Mouse (Mus musculus) erythroblast, adult 5-6 weeks (primary cell): ENCODE results near the gene Pde4d. TPM values are rescaled to one million over a fixed set of nuclear protein-coding genes. Genes with fewer than 3 reads are reported as not detected.

ENCODE experiments used
- ATAC-seq: replicated peaks from 2 replicates; pipeline ENCODE4 v1.8.0; 2016; ENCODE audit warnings: moderate number of reproducible peaks, mild to moderate bottlenecking, moderate TSS enrichment, inconsistent platforms; ENCODE audit not compliant: poor library complexity, low FRiP score, severe bottlenecking
- total RNA-seq, 2 experiments: library from RNA; stranded (forward) in 1 of 2; stranded (reverse) in 1 of 2; fragments of 150-400 nt in 1 of 2; fragments of 200-764, 138-1000 nt in 1 of 2; gene quantifications; 2 replicates each; pipeline versions ENCODE4 v1.2.3 to v1.2.4; 2015 to 2017; ENCODE audit warnings: low replicate concordance in 2 of 2

The Pde4d gene
- total RNA-seq, 2 experiments from 2014 or later, result 41.3 to 42.3 TPM

DNA sequence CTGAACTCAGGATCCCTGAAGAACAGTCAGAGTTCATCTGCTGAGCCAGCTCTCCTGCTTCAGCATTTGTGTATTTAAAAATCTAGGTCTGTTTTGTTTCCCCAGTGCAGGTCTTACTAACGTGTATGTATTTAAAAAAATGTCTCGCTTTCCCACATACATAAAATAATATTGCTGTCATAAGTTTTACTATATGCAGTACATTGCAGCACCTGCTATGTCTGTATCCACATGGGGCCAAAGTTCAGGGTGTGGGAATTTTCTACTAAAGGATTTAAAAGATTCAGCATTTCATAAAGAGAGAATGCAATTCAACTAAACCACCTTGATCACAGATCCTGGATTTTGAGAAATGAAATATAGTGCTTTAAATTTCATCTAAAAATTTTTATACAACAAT, 646.9 kb downstream of the Pde4d start:
- no peak for ATAC-seq

DNA sequence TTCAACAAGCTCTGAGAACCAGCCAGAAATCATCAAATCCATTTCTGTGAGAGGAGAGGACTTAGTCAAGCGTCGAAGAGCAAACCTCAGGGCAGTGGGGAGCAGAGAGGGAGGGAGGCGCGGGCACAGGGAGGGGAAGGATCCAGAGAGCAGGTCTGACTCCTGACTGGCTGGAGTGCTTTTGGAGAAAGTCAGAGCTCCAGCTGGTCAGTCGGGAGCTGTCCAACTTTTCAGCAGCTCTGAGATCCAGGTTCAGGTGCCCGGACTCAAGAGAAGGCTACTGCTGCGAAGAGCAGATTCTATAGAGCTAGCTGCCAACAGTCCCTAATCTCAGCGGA, 666.2 kb downstream of the Pde4d start:
- no peak for ATAC-seq

DNA sequence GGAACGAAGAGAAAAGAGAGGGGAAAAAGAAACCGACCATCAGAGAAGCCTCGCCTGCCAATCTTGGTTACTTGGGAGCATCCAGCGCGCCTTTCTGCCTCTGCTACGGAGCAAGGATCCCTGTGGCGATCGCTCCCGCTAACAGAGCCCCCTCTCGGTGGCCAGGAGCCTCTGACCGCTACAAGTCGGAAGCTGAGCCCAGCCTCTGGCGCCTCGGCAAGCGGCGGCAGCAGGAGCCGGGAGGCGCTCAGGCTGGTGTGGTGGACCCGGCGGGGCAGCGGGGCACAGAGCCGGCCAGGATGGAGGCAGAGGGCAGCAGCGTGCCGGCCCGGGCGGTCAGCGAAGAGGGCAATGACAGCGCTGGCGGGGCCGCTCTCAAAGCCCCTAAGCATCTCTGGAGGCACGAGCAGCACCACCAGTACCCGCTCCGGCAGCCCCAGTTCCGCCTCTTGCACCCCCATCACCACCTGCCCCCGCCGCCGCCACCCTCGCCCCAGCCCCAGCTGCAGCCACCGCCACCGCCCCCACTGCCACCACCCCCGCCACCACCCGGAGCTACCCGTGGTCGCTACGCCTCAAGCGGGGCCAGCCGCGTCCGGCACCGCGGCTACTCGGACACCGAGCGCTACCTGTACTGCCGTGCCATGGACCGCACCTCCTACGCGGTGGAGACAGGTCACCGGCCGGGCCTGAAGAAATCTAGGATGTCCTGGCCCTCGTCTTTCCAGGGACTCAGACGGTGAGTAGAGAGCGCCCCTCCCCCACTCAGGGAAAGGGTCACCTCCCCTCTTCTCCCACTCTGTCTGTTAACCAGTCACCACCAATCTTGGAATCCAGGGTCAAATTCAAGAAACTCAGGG, 666.8 kb downstream of the Pde4d start:
- ATAC-seq, result no peak; the same call in 1 of the 2 replicates

DNA sequence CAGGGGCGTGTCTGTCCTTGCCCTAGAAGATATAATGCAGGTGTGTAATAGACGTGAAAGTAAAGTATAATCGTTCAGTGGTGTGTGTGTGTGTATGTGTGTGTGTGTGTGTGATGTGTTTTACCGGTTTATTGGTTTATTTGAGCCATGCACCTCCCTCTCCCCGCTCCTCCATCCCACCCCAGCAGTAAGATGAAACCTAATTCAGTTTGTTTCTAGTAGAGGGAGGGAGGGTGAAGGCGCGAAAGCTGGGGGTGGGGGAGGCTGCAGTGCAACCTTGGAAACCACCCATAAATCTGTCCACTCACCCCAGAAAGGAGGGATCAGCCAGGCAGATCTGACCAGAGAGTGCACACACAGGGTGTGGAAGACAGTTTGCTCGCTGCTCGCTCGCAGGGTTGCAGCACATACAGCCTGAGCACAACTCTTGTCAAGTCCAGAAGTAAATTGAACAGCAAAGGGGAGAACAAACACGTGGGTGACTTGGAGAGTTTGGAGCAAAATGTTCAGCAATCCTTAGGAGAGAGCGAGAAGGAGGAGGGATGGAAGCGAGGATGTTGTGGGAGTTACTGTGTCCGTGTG, 667.6 kb downstream of the Pde4d start:
- ATAC-seq, result no peak

DNA sequence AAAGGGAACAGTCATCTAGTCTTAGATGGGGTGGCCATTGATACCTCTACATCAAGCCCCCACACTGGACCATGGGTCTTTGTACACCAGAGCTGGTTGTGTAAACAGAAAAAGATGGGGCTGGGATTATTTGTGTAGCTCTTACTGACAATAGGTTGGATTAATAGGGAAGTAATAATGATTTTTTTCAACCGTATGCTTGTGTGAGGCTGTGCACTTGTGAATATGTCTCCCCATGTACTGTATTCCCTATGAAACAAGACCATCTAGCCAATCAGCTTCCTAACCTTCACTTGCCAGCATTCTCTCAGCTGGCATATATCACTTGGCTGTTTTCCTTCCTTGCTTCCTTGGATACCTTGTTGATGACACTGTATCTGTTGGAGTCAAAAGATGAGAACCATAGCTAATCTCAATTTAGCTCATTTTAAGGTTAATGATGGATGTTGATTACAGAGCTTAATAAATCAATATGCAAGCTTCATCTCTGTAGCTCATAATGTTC, 668.6 kb downstream of the Pde4d start:
- ATAC-seq, result no peak

DNA sequence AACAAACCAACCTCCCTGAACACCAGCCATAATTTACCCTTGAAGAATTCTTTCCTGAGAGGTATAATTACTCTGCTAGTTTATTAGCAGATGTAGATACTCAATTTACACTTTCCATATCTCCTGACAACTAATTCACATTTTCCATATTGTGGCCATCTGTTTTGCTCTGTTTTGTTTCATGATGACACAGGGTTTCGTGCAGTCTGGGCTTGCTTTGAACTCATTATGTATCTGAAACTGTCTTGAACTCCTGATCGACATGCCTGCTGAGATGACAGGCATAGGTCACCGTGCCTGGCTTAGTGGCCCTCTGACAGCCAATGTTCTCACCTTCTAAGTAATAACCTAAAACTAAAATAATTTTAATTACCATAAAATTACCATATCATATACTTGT, 672.1 kb downstream of the Pde4d start:
- no peak for ATAC-seq

DNA sequence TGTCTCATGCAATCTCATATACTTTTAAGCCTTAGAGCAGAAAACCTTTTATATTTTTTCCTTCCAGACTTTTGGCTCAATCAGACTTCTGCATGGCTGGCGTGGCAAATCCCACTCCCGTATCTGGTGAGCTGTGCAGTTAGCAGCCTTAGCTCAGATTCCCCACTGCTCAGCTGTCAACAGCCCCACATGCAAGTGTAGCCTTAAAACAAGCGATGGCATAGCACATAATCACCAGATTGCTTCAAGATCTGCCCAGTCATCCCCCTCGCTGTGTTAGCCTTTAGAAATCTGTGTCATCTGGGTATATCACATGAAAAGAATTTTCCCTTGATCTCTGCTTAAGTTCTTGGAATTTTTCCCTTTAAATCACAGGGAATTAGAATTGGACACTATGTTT, 686.7 kb downstream of the Pde4d start:
- no peak for ATAC-seq

DNA sequence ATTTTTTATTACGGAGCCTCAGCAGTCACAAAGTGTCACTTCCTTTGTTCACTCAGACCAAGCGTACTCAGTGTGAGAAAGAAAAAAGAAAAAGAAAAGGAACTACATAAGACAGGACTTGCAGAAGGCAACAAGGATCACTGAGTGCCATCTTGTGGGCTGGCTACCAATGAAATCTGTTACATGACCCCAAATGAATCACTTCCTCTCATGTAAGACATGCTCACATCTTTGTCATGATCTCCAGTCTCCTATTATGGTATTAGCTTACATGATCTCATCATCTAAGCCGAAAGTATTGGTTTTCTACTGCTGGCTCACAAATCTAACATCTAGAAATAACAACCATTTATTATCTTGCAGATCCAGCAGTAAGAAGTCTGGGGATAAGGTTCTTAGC, 709.0 kb downstream of the Pde4d start:
- ATAC-seq, result no peak

DNA sequence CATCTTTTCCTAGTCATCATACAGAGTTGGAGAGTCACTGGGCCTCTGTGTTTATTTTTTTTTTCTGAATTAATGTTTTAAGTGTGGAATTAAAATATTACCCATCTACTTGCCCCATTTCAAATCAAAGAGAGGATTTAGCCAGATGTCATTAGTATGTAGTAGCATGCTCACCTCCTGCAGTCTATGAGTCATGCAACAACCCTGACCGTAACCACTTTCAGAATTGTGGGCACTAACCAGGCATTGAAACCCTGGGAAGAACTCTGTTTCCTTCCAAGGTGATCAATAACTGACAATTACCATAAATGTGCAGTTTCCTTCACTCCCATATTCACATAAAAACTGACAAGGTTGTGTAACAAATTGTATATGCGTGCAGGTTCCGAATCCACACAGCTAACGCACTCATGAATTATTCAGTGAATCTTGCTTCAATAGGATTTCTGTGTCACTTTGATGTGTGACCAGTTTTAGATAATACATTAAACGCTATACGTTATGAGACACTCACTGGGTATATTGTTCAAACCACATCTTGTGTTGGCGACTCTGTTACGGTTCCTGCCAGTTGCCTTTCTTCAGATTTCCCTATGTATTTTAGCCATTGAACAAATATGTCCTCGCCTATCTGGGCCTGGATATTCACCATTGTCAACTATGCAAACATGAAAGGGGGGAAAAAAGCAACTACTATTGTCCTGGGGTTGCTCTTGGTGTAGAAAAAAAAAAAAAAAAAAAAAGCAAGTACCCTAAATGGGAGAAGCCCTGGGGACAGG, 719.0 kb downstream of the Pde4d start:
- ATAC-seq, result no peak

DNA sequence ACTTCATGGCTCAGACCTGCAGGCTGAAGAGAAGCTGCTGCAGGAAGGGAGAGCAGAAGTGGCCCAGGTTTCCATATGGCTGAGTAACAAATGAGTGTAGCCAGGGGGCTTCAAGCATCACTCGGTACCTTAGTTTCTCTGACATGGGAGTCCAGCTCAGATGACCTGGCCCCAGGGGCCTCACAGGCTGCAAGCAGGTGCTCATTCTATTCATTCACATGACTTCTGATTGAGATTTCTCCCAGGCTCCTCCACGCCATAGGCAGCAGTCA, 719.5 kb downstream of the Pde4d start:
- ATAC-seq, result no peak

DNA sequence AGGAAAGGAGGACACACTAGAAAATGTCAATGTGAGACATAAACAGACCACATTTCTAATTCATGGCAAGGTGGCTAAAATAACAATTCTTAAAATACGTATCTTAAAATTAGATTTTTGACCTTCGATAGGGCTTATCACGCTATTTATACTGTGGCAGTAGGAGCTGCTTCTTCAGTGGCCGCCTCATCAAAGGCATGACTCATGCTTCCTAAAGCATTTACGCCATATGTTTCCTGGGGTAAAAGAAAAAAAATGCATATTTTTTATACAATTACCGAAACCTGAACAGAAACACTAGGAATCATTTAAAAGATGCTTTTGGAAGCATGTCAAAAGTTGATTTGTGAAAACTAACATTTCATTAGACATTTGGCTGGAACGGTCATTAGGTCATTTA, 721.9 kb downstream of the Pde4d start:
- ATAC-seq, result no peak

DNA sequence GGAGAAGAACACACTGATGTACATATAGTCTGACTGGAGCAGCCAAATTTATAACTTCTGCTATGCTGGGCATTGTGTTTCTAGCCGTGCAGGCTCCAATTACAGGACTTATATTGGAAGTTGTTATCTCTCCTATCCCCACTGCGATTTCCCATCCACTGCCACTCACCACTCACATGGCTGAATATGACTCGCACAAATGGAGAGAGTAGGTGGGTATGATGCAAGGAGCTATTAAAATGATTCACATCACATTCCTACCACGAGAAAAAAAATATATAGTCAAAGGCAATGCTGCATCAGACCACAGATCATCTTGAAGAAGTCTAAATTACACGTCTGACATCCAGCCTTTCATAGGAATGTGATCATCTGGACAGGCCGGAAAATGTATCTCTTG, 725.5 kb downstream of the Pde4d start:
- ATAC-seq, result no peak

DNA sequence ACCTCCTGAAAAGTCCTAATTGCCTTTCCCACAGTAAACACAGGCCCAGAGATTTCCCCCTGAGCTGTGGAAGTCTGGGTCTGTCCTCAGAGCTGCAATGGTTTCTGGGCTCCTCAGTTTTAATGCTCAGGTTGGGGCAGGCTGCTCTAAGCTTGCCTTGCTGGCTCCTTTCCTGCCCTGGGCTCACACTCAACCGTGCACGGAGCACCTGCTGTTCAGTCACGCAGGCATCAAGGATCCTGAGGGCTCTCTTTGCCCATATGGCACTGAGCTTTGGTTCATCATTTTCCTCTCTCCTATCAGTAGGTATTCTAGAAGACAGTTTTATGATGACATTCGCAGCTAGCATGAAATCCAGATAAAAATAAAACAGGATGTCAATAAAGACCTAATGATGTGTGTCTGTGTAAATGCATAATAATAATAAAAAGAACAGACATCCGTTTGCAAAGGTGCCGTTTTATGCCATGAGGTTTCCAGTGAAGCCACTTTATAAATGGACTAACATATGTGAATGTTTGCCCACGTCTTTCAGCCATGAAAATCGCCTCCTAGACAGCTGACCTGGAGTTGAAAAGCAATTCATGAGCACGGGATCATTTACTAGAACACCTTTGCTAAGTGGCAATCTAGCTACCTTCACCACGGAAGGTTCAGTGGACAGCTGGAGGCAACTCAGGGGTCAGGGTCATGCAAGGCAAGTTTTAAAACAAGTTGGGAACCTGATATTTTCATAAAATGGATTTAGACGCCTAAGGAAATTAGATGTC, 726.3 kb downstream of the Pde4d start:
- ATAC-seq, result no peak

DNA sequence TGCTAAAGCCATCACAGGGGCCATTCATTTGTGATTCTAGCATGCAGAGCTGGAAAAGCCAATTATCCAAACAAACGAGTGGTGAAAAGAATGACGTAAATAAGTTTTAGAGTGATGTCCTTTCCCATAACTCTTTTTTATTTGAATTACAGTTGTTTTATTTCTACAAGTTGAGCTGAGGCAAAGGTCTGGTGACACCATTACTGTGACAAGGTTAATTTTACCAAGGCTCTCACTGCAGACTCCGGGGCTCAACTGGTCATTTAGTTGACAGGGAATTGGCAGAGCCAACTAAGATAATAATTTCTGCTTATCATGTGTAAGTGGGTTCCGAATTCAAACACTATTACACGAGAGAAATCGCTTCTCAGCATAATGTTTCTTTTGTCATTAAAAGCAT, 731.6 kb downstream of the Pde4d start:
- ATAC-seq, result no peak

DNA sequence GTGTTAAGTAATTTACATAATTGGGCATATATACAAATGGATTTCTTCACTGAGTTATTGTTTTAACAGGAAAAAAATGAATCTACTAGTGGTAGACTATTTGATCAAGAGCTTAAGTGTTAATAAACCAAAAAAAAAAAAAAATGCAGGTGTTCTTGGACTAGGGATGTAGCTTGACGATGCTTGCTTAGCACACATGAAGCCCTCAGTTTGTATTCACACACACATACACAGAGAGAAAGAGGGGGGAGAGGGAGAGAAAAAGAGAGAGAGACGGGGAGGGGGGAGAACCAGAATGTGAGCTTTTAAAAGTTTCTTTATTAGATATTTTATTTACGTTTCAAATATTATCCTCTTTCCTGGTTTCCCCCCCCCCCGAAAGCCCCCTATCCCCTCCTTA, 740.9 kb downstream of the Pde4d start:
- no peak for ATAC-seq

DNA sequence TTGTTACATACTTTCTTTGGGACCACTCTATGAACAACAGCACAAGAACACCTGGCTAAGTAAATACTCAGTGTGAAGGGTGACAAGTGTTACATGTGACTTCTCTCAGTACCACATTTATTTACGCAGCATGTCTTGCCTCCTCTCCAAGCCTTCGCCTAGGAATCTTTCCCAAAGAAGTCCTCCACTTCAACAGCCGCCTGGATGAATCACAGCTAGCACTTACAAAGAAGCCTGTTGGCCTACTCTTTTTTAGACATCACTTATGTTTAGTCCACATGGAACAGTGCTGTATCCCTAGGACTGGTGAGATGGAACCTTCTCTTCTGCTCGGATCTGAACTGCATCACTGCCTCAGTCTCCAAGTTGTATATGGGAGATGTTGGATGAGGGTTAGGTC, 741.4 kb downstream of the Pde4d start:
- ATAC-seq, result no peak

DNA sequence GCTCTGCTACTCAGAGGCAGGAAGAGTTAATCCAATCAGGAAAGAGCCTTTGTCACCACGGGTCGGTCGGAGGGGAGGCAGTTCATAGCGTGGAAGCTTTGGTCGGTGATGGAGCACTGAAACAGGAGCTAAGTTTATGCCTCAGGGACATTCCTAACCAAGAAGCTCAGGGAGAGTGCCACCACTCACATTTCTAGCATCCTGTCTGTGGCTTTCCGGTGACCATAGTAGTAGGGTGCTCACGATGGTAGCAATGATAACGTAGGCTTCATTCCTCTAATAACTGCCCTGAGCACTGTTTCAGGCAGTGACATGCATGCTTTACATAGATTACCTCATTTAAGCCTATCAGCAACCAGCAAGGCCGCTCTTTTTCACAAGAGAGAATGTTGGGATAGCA, 755.8 kb downstream of the Pde4d start:
- no peak for ATAC-seq

DNA sequence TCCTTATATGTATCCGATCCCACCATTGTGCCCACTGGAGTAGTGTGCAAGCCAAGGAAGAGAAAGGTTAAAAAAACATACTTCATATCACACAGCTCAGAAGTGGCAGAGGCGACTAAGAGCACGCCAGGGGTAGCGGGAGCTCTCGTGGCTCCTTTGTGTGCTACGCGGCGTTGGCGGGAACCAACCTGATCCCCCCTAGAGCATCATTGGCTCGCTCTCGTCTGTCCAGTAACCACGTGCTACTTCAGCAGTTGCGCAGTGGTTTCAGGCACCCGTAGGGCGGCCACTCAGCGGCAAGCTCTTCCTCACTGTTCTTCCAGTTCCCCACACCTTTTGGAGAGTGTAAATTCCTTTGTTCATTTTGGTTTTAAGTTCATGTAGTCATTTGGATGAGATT, 758.9 kb downstream of the Pde4d start:
- ATAC-seq, result no peak

DNA sequence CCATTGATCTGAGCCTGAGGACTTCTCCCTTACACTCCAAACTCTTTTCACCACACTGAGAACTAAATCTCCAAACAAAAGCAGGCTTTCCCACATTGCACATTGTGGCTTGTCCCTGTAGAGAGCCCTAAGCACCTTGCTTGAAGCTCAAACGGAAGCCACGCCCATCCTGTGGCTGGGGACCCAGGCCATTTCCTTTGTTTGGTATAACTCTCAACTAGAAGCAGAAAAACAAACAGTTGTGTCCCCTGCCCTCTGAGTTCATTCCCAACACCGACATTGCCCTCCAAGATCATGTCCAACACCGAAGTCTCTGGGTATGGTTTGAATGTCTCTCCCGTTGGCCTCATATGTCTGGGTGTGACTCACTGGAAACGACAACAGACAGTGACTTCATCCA, 759.7 kb downstream of the Pde4d start:
- ATAC-seq, result no peak

DNA sequence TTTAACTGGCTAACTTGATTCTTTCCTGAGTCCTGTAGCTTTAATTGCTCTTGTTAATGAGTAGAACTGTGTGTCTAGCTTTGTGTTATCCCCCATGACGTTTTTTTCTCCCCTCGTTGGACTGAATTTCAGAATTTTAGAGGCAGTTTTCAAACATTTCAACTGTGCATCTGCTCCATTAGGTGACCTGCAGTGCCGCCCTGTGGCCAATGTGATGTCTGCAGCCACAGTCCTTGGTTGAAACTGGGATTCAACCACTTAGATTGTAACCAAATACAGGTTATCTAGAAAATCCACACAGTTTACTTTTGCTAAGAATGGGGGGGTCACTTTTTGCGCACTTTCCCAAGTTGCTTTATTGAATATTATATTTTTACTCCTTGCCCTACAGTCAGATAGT, 760.7 kb downstream of the Pde4d start:
- ATAC-seq, result no peak
